Mouse (Mus musculus): ENCODE data around the gene Sectm1a.

Sectm1a gene

DNA sequence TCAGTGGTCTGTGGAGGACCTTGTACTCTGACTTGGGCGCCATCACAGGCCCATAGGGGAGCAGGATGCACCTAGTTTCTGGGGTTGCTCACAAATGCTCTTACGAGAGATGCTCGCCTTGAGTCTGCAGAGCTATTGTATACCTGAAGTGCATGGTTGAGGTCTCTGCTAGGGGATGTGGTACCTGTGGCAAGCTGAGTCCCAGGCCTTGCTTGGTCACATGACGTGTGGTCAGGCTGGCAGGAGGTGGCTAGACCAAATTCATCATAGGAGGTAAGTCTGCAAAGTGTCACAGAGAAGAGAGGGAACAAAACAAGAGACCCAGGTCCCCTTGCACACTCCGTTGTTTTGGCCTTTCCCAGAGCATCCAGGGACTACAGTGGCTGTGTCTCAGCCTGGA, 61.5 kb downstream of the Sectm1a start:
- in situ Hi-C loops (cut with MboI; ENCODE audit: low pct_unique_long_range_greater_than_20kb in 1 of 2, low sequenced_read_pairs in 2 of 2, unreplicated experiment in 1 of 2): no loop called here

DNA sequence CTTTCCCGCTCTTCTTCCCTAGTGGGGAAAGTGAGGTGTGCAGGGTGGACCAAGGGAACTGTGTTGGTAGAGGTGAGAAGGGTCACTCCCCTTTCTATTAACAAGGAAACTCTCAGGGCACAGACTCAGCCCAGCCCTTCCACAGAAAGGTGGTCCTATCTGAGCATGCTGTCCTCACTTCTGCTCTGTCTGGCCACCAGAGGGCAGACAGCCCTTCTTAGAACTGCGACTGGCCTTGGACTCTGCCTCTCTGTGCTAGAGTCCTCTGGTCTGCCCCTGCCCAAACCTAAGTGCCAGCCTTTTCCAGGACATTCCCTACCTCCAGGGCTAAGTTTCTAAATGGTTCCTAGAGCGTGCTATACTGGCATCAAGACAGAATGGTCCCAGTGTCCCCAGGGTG, 63.3 kb downstream of the Sectm1a start:
- in situ Hi-C loops (cut with MboI; ENCODE audit: low pct_unique_long_range_greater_than_20kb in 1 of 2, low sequenced_read_pairs in 2 of 2, unreplicated experiment in 1 of 2): no loop called here
